Mouse (Mus musculus) stomach, postnatal 0 days (tissue): ENCODE measurements around the gene Camk1.

ENCODE experiments used
- CTCF ChIP-seq: IDR thresholded peaks from 2 replicates; pipeline ENCODE4 v1.5.1; 2016; ENCODE audit warnings: antibody characterized with exemption, low read depth, mild to moderate bottlenecking, moderate library complexity
- EP300 ChIP-seq: optimal IDR thresholded peaks from 2 replicates; pipeline ENCODE3; 2016; ENCODE audit warnings: antibody characterized with exemption

GRCm38 (mm10) chr6:113384351-113384927 is 40.7 kb upstream of the Camk1 start:
- TF ChIP-seq CTCF (no peak), EP300 (no peak)
